Mouse (Mus musculus): ENCODE data around the gene Iqgap3.

DNA sequence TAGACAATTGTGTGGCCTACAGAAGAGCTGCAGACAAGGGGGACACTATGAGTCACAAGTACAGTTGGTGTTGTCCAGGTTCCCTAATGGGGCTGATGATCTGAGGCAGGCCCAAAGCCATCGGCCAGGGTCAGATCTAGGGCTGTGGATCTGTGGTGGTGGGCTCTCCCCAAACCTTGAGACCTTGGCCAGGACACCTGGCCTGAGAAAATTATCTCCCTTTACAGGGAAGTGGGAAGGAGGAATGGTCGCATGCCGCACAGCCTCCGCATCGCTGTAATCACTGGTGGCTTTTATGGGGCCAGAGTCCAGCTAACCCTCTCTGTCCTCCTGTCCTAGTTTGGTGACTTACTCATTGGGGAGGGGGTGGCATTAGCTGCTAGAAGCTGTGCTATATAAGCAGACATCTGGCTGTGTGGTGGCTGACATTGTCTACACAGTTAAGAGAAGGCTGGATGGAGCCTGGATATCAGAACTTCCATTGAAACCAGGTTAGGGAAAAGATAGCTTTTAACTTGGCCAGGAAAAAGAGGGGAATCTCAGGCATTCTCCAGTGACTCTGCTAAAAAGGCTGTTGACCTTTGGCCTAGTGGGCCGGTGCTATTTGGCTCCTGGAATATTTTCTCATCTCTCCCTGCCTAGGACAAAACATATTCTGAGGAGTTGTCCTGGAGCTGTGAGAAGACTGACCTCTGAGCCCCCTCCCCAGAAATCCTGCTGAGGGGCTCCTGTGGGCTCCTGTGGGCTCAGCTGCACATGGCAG, 63.1 kb downstream of the Iqgap3 start:
- no peak for TF ChIP-seq GATA1 (IDR thresholded peaks at IDR 0.05; ENCODE audit: borderline replicate concordance, low read length)
- no peak for TF ChIP-seq FLI1 (IDR thresholded peaks at IDR 0.05; ENCODE audit: low read length)
